Mouse (Mus musculus): ENCODE measurements around the gene Gga1.

The Gga1 gene

GRCm38 (mm10) chr15:78914091-78914822 lies 37.3 kb downstream of the Gga1 start:
- DNase-seq (ENCODE audit: low spot score) = no peak

- DNase-seq (ENCODE audit: low spot score) = no peak
Measured at GRCm38 (mm10) chr15:78914823-78915659, 38.1 kb downstream of the Gga1 start.

- peak; percentile 83 for DNase-seq (ENCODE audit: low spot score)
Measured at GRCm38 (mm10) chr15:78915660-78916017, 38.6 kb downstream of the Gga1 start.

GRCm38 (mm10) chr15:78916052-78916826 lies 39.2 kb downstream of the Gga1 start:
- no peak for DNase-seq (ENCODE audit: low spot score)

DNA sequence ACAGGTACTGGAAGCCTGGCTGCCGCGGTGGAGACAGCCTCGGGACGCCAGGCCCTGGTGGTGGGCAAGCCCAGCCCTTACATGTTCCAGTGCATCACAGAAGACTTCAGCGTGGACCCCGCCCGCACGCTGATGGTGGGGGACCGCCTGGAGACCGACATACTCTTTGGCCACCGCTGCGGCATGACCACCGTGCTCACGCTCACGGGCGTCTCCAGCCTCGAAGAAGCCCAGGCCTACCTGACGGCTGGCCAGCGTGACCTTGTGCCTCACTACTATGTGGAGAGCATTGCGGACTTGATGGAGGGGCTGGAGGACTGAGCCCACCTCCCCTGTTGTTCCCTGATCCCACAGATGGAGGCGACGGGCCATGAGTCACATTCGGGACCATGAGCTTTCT lies 41.1 kb downstream of the Gga1 start:
- DNase-seq (ENCODE audit: low spot score) = no peak

- DNase-seq (ENCODE audit: low spot score) = no peak
Measured at GRCm38 (mm10) chr15:78919914-78920313, 42.9 kb downstream of the Gga1 start.

DNA sequence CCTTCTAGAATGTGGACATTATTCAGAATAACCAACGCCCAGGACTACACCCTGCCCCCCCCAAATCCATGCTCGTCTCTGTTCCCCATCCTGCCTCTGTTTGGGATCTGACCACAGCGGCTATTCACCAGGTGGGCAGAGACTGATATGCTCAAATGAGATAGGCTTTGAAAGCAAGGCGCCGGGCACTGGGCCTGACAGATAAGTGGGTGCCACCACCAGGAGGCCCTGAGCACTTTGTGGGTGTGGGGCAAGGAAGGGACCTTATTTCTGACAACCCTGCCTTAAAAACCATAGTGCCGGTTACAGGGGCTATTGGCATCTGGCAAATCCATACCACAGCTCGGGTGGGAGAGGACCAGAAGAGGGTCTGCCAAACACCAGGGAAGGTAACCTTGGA lies 45.7 kb downstream of the Gga1 start:
- DNase-seq (ENCODE audit: low spot score) = no peak

GRCm38 (mm10) chr15:78923585-78923984 lies 46.6 kb downstream of the Gga1 start:
- no peak for DNase-seq (ENCODE audit: low spot score)

DNA sequence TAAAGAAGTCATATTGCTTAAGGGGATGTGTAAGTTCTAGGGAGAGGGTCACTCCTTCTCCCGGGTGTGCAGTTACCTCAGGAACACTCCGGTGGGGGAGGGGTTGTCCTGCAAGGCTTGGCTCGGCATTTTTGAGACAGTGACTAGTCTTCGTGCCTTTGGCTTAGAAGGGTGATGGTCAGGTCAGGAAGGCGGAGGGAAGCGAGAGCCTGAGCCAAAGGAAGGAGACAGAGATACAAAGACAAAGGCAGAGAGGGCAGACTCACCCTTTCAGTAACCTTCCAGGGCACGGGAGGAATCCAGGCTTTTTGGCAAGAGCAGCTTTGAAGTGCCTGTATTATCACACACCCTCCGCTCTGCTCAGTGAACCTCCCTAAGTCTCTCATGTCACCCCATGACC lies 48.1 kb downstream of the Gga1 start:
- peak; percentile 38 for DNase-seq (ENCODE audit: low spot score)

GRCm38 (mm10) chr15:78926021-78926919 lies 49.3 kb downstream of the Gga1 start, which contains the start of gene Lgals1:
Gene Lgals1, plus strand, starts transcription at chr15:78926725.
- DNase-seq (ENCODE audit: low spot score) = peak; percentile 94

DNA sequence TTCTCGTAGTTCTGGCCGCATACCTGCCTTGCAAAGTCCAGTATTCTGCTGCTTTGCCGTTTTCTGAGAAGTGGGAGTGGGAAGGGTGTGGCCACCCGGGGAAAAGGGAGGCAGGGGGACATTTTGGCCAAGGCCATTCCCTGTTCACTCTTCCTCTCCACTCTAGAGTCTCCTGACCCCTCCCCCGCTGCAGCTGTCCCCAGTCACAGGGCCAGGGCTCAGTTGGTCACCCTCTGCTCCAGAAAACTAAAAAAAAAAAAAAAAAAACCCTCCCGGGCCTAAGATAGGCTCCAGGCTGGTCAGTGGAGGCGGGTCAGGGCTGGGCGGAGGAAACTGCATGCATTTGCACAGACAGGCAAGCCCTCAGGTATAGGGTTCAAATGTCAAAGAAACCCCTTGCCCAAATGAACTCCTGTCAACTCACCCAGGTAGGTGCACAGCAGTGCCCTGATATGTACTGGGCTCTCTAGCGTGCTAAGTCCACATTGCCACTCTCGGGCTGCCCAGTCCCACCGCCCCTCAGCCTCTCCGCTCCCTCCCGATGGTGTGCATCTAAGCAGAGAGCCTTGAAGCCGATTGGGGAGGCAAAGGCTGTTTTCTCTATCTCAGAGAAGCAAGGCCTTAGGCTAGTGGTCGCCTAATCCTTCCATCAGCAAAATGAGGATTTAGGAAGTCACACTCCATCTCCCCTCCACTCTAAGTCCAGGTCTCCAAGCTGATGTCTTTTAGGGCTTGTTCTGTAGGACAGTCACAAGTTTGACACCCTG lies 50.2 kb downstream of the Gga1 start:
- peak; percentile 86 for DNase-seq (ENCODE audit: low spot score)

- DNase-seq (ENCODE audit: low spot score) = peak; percentile 82
Measured at GRCm38 (mm10) chr15:78927788-78928457, 50.9 kb downstream of the Gga1 start.

GRCm38 (mm10) chr15:78928539-78928938 lies 51.5 kb downstream of the Gga1 start:
- no peak for DNase-seq (ENCODE audit: low spot score)

GRCm38 (mm10) chr15:78930192-78930706 lies 53.3 kb downstream of the Gga1 start:
- no peak for DNase-seq (ENCODE audit: low spot score)

DNA sequence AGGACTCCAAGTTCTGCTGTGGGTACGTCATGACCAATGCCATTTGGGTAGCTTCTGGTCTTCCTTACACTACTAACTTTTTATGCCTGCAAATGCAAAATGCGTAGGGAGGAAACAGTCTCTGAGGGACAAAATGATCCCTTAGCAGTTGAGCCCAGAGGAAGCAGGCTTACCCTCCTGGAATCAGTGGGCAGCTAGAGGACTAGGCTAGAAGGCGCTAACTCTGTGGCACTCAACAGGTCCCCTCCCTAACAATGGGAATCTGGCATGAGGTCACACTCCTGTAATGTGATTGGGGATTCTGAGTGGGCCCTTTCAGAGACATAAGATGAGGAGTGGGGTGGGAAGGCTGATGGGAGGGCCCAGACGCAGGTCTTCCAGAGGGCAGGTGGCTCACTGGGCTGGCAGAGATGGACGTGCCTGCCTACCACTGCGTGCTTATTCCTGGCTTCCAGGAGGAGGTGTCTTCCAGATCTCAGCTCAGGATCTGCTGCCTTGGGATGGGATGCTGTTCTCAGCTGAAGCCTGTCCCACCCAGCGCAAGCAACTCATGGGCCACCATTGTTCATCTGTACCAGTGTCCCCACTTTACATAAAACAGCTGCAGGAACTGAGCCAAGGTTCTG lies 53.9 kb downstream of the Gga1 start:
- no peak for DNase-seq (ENCODE audit: low spot score)

DNA sequence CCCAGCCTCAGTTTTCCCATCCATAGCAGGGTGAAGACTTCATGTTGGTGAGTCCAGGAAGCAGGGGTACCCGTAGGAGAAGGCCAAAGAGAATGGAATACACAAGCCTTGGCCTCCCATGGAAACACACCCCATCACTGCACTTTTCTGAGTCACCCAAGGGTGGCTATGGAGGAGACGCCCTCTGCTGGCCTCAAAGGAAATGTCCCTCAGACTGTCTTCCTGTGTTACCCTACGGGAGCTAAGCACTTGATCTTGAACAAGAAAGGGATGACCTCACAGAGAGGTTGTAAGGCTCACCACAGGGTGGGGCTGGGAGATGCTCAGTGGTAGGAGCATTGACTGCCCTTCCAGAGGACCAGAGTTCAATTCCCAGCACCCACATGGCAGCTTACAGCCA lies 54.6 kb downstream of the Gga1 start:
- peak; percentile 66 for DNase-seq (ENCODE audit: low spot score)

DNA sequence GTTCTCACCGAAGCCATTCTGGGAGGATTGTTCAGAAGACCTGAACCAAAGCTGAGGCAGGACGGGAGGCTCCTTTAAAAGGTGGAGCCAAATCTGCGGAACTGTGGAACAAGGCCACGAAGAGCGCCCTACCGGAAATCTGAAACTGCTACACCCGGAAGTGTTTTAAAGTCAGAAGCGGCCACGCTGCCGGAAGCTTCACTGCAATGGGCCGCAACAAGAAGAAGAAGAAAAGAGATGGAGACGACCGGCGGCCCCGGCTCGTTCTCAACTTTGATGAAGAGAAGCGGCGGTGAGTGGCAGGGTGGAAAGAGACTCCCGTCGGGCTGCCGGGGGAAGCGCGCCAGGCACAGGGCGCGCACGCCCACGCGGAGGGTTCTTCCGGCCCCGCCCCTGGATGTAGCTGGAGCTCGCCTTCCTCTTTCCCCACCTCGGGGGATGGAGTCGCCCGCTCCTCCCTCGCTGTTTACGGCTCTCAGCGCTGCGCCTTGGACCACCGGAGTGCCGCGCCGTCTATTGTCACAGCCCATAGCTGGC lies 57.9 kb downstream of the Gga1 start, which contains the start of gene Nol12:
TSS of gene Nol12 (plus strand) at position 150 of the 537 bp plus-strand sequence.
- DNase-seq (ENCODE audit: low spot score) = peak; percentile 90

GRCm38 (mm10) chr15:78936403-78936802 lies 59.4 kb downstream of the Gga1 start:
- no peak for DNase-seq (ENCODE audit: low spot score)

DNA sequence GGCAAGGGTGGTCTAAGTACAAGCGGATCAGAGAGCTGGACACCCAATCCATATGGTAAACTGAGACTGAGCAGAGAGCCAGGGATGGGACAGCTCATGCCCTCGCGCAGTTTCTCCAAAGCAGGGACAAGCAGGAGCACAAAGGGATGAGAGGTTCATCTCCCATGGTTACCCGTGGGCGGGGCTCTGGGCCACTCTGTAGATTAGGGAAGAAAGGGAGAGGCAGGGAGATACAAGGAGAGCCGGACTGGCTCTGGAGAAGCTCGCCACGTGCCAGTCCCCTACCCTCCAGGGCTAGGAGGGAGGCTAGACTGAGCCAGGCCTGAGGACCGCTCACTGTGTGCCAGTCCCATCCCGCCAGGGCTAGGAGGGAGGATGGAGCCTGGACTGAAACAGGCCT lies 60.3 kb downstream of the Gga1 start:
- no peak for DNase-seq (ENCODE audit: low spot score)
